18 mouse cellular contexts compared by ENCODE assay signal in genomic region chr15:32718964-32719311, GRCm38 (mm10).
DNase-seq lines count a peak whose midpoint lies in the region; ATAC-seq and TF ChIP-seq lines count a peak whose summit lies in the region.
"Had no signal": no experiment of that assay in that cellular context is flagged by ENCODE, and none has a peak within 500 bp of the region (broad histone marks: within the 10 kb centered on the region; RNA-seq: fewer than 3 reads in every experiment).

No protein-coding gene starts in this region.

- no peaks in the 10 kb centered on the region for H3K36me3 ChIP-seq in forebrain, embryonic 13.5 days (ENCODE audit: poor library complexity, severe bottlenecking)
- H3K36me3 ChIP-seq in forebrain, embryonic 10.5 days (replicated peaks), result no peaks in the 10 kb centered on the region
- no peaks in the 10 kb centered on the region for H3K36me3 ChIP-seq in midbrain, embryonic 13.5 days
- no peaks in the 10 kb centered on the region for H3K36me3 ChIP-seq in midbrain, postnatal 0 days (ENCODE audit: insufficient read depth, low read length)
- no peaks in the 10 kb centered on the region for H3K36me3 ChIP-seq in forebrain, embryonic 14.5 days (ENCODE audit: control insufficient read depth, insufficient read depth, low read length)
- H3K36me3 ChIP-seq in hindbrain, postnatal 0 days (ENCODE audit: insufficient read depth, low read length), result no peaks in the 10 kb centered on the region
- H3K36me3 ChIP-seq: G1E; heart, embryonic 12.5 days; kidney, embryonic 15.5 days; liver, embryonic 12.5 days; neural tube, embryonic 13.5 days; stomach, embryonic 15.5 days had no signal

- no peaks in the 10 kb centered on the region for H3K4me1 ChIP-seq in forebrain, embryonic 13.5 days
- H3K4me1 ChIP-seq in forebrain, embryonic 10.5 days, result no peaks in the 10 kb centered on the region
- H3K4me1 ChIP-seq in midbrain, embryonic 13.5 days (replicated peaks), result no peaks in the 10 kb centered on the region
- no peaks in the 10 kb centered on the region for H3K4me1 ChIP-seq in midbrain, postnatal 0 days (ENCODE audit: insufficient read depth, low read length)
- no peaks in the 10 kb centered on the region for H3K4me1 ChIP-seq in forebrain, embryonic 14.5 days (ENCODE audit: control insufficient read depth, insufficient read depth, low read length)
- no peaks in the 10 kb centered on the region for H3K4me1 ChIP-seq in hindbrain, postnatal 0 days (ENCODE audit: insufficient read depth, low read length)
- H3K4me1 ChIP-seq: heart, embryonic 12.5 days; kidney, embryonic 15.5 days; liver, embryonic 12.5 days; neural tube, embryonic 13.5 days; stomach, embryonic 15.5 days had no signal

- H3K27me3 ChIP-seq in forebrain, embryonic 13.5 days, result no peaks in the 10 kb centered on the region
- no peaks in the 10 kb centered on the region for H3K27me3 ChIP-seq in forebrain, embryonic 10.5 days (ENCODE audit: poor library complexity, severe bottlenecking)
- H3K27me3 ChIP-seq in midbrain, embryonic 13.5 days, result no peaks in the 10 kb centered on the region
- no peaks in the 10 kb centered on the region for H3K27me3 ChIP-seq in midbrain, postnatal 0 days (ENCODE audit: insufficient read depth, low read length)
- H3K27me3 ChIP-seq in forebrain, embryonic 14.5 days (replicated peaks; ENCODE audit: control insufficient read depth, insufficient read depth, low read length), result no peaks in the 10 kb centered on the region
- no peaks in the 10 kb centered on the region for H3K27me3 ChIP-seq in hindbrain, postnatal 0 days (ENCODE audit: insufficient read depth, low read length)
- H3K27me3 ChIP-seq: heart, embryonic 12.5 days; kidney, embryonic 15.5 days; liver, embryonic 12.5 days; neural tube, embryonic 13.5 days; stomach, embryonic 15.5 days had no signal

- H3K4me2 ChIP-seq in forebrain, embryonic 13.5 days, result no peak overlapping the region
- H3K4me2 ChIP-seq in midbrain, embryonic 13.5 days (replicated peaks), result no peak overlapping the region
- H3K4me2 ChIP-seq in midbrain, postnatal 0 days (ENCODE audit: low read depth, low read length, poor library complexity, severe bottlenecking), result no peak overlapping the region
- H3K4me2 ChIP-seq in forebrain, embryonic 14.5 days (ENCODE audit: low read length), result no peak overlapping the region
- H3K4me2 ChIP-seq in hindbrain, postnatal 0 days (ENCODE audit: low read depth, low read length), result no peak overlapping the region
- H3K4me2 ChIP-seq: heart, embryonic 12.5 days; kidney, embryonic 15.5 days; liver, embryonic 12.5 days; neural tube, embryonic 13.5 days; stomach, embryonic 15.5 days had no signal

- no peak for DNase-seq in forebrain, embryonic 10.5 days (ENCODE audit: extremely low spot score, low spot score)
- no peak for DNase-seq in midbrain, postnatal 0 days (ENCODE audit: low spot score)
- no peak for DNase-seq in forebrain, embryonic 14.5 days (ENCODE audit: low spot score)
- peak; percentile 1 for DNase-seq in hindbrain, postnatal 0 days (ENCODE audit: low spot score)
- DNase-seq in layer of hippocampus, adult 11-12 months (ENCODE audit: low spot score), result no peak
- DNase-seq in lung, postnatal 36 days, result no peak

- no peak overlapping the region for H3K4me3 ChIP-seq in forebrain, embryonic 13.5 days
- no peak overlapping the region for H3K4me3 ChIP-seq in forebrain, embryonic 10.5 days
- no peak overlapping the region for H3K4me3 ChIP-seq in midbrain, embryonic 13.5 days (replicated peaks)
- no peak overlapping the region for H3K4me3 ChIP-seq in midbrain, postnatal 0 days (ENCODE audit: low read depth, low read length)
- no peak overlapping the region for H3K4me3 ChIP-seq in forebrain, embryonic 14.5 days (ENCODE audit: low read depth, low read length)
- no peak overlapping the region for H3K4me3 ChIP-seq in hindbrain, postnatal 0 days (ENCODE audit: low read length)
- H3K4me3 ChIP-seq: gastrocnemius, adult 2 months; heart, adult 2 months; heart, embryonic 12.5 days; kidney, embryonic 15.5 days; liver, embryonic 12.5 days; neural tube, embryonic 13.5 days; stomach, embryonic 15.5 days had no signal

- WGBS in forebrain, embryonic 13.5 days, result 100% methylated on average over 1 of the region's 1 CpGs
- WGBS in forebrain, embryonic 10.5 days, result 88% methylated on average over 1 of the region's 1 CpGs
- 97% methylated on average over 1 of the region's 1 CpGs for WGBS in midbrain, embryonic 13.5 days
- WGBS in midbrain, postnatal 0 days, result 95% methylated on average over 1 of the region's 1 CpGs
- WGBS in forebrain, embryonic 14.5 days, result 86% methylated on average over 1 of the region's 1 CpGs
- WGBS in hindbrain, postnatal 0 days, result 100% methylated on average over 1 of the region's 1 CpGs

- no peaks in the 10 kb centered on the region for H3K9me3 ChIP-seq in forebrain, embryonic 13.5 days (replicated peaks)
- no peaks in the 10 kb centered on the region for H3K9me3 ChIP-seq in forebrain, embryonic 10.5 days
- H3K9me3 ChIP-seq in midbrain, embryonic 13.5 days, result no peaks in the 10 kb centered on the region
- no peaks in the 10 kb centered on the region for H3K9me3 ChIP-seq in midbrain, postnatal 0 days (ENCODE audit: low read length)
- no peaks in the 10 kb centered on the region for H3K9me3 ChIP-seq in forebrain, embryonic 14.5 days (replicated peaks; ENCODE audit: control insufficient read depth, low read length)
- no peaks in the 10 kb centered on the region for H3K9me3 ChIP-seq in hindbrain, postnatal 0 days (ENCODE audit: low read length)
- H3K9me3 ChIP-seq: G1E; heart, embryonic 12.5 days; kidney, embryonic 15.5 days; liver, embryonic 12.5 days; neural tube, embryonic 13.5 days; stomach, embryonic 15.5 days had no signal

- no peak overlapping the region for H3K9ac ChIP-seq in forebrain, embryonic 13.5 days
- no peak overlapping the region for H3K9ac ChIP-seq in midbrain, embryonic 13.5 days (replicated peaks)
- H3K9ac ChIP-seq in midbrain, postnatal 0 days (replicated peaks; ENCODE audit: low read length, poor library complexity, severe bottlenecking), result no peak overlapping the region
- no peak overlapping the region for H3K9ac ChIP-seq in forebrain, embryonic 14.5 days (ENCODE audit: low read length)
- H3K9ac ChIP-seq in hindbrain, postnatal 0 days (replicated peaks; ENCODE audit: low read length), result no peak overlapping the region
- H3K9ac ChIP-seq: heart, embryonic 12.5 days; kidney, embryonic 15.5 days; liver, embryonic 12.5 days; liver, postnatal 0 days; neural tube, embryonic 13.5 days; stomach, embryonic 15.5 days had no signal

- ATAC-seq in forebrain, embryonic 13.5 days, result peak; percentile 56
- ATAC-seq in midbrain, embryonic 13.5 days, result peak; percentile 73; the same call in 1 of the 2 replicates
- no peak for ATAC-seq in midbrain, postnatal 0 days (ENCODE audit: low FRiP score)
- ATAC-seq in forebrain, embryonic 14.5 days, result peak; percentile 42; the same call in 1 of the 2 replicates
- no peak for ATAC-seq in hindbrain, postnatal 0 days
- ATAC-seq: liver, embryonic 12.5 days; liver, postnatal 0 days had no signal

- TF ChIP-seq CTCF in midbrain, postnatal 0 days (IDR thresholded peaks at IDR 0.05), result no peak
- no peak for TF ChIP-seq CTCF in hindbrain, postnatal 0 days (IDR thresholded peaks at IDR 0.05; ENCODE audit: low read depth)

- H3K27ac ChIP-seq in forebrain, embryonic 13.5 days, result no peak overlapping the region
- no peak overlapping the region for H3K27ac ChIP-seq in forebrain, embryonic 10.5 days
- H3K27ac ChIP-seq in midbrain, embryonic 13.5 days, result no peak overlapping the region
- H3K27ac ChIP-seq in midbrain, postnatal 0 days (ENCODE audit: low read depth, low read length), result no peak overlapping the region
- no peak overlapping the region for H3K27ac ChIP-seq in forebrain, embryonic 14.5 days (ENCODE audit: low read depth, low read length)
- H3K27ac ChIP-seq in hindbrain, postnatal 0 days, result no peak overlapping the region
- H3K27ac ChIP-seq: gastrocnemius, adult 2 months; heart, adult 2 months; kidney, embryonic 15.5 days; liver, embryonic 12.5 days; macrophage; neural tube, embryonic 13.5 days; stomach, embryonic 15.5 days had no signal

Comparison
In these comparisons a context has a peak if more than half of its experiments do, and no peak if none do; other contexts are left out.
1. ATAC-seq: peak in forebrain, embryonic 13.5 days (single experiment), midbrain, embryonic 13.5 days (single experiment) and forebrain, embryonic 14.5 days (single experiment); none in midbrain, postnatal 0 days (single experiment) and hindbrain, postnatal 0 days (single experiment).